Mouse (Mus musculus) spleen, adult 2 months (tissue): ENCODE measurements at regions not wholly inside any gene's neighbourhood (a gene's known extent, or its start where the extent isn't known, plus 50 kb on each side); places are given as distances from the start of the nearest gene placed in this dataset.

Experiments
- CTCF ChIP-seq: fragments of 200-500 bp; IDR thresholded peaks from 2 replicates; pipeline ENCODE4 v1.5.1; 2011; ENCODE audit warnings: mild to moderate bottlenecking, inconsistent platforms; ENCODE audit not compliant: insufficient read depth, insufficient read length, insufficient replicate concordance; ENCODE audit errors: extremely low read depth
- POLR2A ChIP-seq: fragments of 200-500 bp; IDR thresholded peaks from 2 replicates; pipeline ENCODE4 v1.6.1; 2011; ENCODE audit warnings: low read depth, low read length, inconsistent platforms

DNA sequence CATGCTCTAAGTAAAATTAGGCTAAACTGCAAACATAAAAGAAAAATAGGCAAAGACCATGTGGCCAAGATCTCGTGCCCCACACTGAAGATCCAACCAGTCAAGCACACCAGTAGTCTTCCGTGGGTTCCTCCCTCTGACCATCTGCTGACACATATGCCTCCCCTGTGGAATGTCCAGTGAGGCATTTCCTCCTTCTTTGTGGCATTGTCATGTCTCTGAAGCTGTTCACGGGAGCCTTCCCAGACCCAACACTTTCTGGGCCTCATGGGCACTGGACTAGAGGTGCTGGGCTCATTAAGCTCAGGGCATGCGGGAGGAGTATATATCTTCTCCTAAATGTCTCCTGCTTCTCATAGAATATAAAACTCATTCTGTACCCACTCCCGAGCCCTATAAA is 237.3 kb upstream of the Hes1 start:
- TF ChIP-seq CTCF: no peak
- no peak for TF ChIP-seq POLR2A
